Mouse (Mus musculus): ENCODE measurements around the gene Abhd5. TPM values are rescaled to one million over a fixed set of nuclear protein-coding genes. Genes with fewer than 3 reads are reported as not detected.

Abhd5 gene
- total and polyA plus RNA-seq, 2 experiments from 2014 or later = 28.6 to 53.3 TPM

DNA sequence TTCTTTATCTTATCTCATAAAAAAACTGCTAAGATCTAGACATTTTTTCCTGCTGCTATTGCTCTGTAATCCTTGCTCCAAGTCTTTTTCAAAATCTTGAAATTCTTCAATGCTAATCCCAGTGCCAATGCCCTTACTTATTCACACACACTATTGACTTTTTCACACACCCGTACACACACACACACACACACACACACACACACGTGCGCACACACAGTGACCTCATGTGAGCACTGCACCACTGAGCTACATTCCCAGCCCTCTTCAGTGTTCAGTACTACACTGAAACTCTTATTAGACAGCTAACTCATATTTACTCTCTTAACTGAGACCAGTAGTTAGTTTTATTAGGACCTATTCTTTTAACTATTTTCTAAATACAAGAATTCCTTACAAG lies 2.8 kb downstream of the Abhd5 start:
- DNase-seq (ENCODE audit: low spot score) = no peak
- no peaks in the 10 kb centered on the region for H3K36me3 ChIP-seq (replicated peaks; ENCODE audit: control insufficient read depth, insufficient read depth, low read length)
- peaks cover 10% of the 10 kb centered on the region for H3K4me1 ChIP-seq (ENCODE audit: control insufficient read depth, insufficient read depth)
- 83% methylated on average over 3 of the region's 3 CpGs for WGBS
- H3K27me3 ChIP-seq (ENCODE audit: control insufficient read depth, insufficient read depth, low read length) = no peaks in the 10 kb centered on the region
- no peaks in the 10 kb centered on the region for H3K9me3 ChIP-seq (replicated peaks; ENCODE audit: control insufficient read depth, low read length)
- H3K9ac ChIP-seq (replicated peaks; ENCODE audit: low read depth, low read length) = no peak overlapping the region
- H3K27ac ChIP-seq (ENCODE audit: low read depth) = no peak overlapping the region
- no peak overlapping the region for H3K4me2 ChIP-seq (ENCODE audit: low read depth, low read length)
- no peak for ATAC-seq (ENCODE audit: insufficient read depth, low read depth)
- H3K4me3 ChIP-seq (ENCODE audit: low read depth, low read length) = no peak overlapping the region
- TF ChIP-seq EP300 (IDR thresholded peaks at IDR 0.05; ENCODE audit: low read depth) = no peak
- no peak for TF ChIP-seq CTCF (IDR thresholded peaks at IDR 0.05; ENCODE audit: low read depth)

DNA sequence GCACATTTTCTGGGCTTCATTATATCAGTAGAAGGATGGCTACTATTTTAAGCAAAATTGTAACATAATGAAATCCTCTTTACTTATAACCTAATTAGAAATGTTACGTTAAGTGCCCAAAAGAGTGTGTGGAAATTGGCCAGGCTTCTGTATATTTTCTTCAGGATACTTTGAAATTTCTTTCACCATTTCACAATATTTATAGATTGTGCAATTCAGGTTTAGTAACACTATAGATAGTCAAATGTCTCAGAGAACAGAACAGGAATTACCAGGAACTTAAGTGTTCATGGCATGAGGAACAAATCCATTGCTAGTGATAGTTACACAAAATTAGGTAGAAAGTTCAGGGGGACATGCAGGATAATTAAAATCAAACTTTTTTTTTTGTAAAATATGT lies 5.7 kb downstream of the Abhd5 start:
- DNase-seq (ENCODE audit: low spot score) (no peak), ATAC-seq (ENCODE audit: insufficient read depth, low read depth) (no peak)
- TF ChIP-seq EP300 (IDR thresholded peaks at IDR 0.05; ENCODE audit: low read depth) (no peak), CTCF (IDR thresholded peaks at IDR 0.05; ENCODE audit: low read depth) (no peak)
- 82% methylated on average over 1 of the region's 1 CpGs for WGBS
- no peak overlapping the region for H3K27ac ChIP-seq (ENCODE audit: low read depth)
- no peaks in the 10 kb centered on the region for H3K27me3 ChIP-seq (ENCODE audit: control insufficient read depth, insufficient read depth, low read length)
- H3K4me2 ChIP-seq (ENCODE audit: low read depth, low read length) = no peak overlapping the region
- no peak overlapping the region for H3K9ac ChIP-seq (replicated peaks; ENCODE audit: low read depth, low read length)
- H3K36me3 ChIP-seq (replicated peaks; ENCODE audit: control insufficient read depth, insufficient read depth, low read length) = no peaks in the 10 kb centered on the region
- no peak overlapping the region for H3K4me3 ChIP-seq (ENCODE audit: low read depth, low read length)
- H3K9me3 ChIP-seq (replicated peaks; ENCODE audit: control insufficient read depth, low read length) = no peaks in the 10 kb centered on the region
- peaks cover 10% of the 10 kb centered on the region for H3K4me1 ChIP-seq (ENCODE audit: control insufficient read depth, insufficient read depth)

DNA sequence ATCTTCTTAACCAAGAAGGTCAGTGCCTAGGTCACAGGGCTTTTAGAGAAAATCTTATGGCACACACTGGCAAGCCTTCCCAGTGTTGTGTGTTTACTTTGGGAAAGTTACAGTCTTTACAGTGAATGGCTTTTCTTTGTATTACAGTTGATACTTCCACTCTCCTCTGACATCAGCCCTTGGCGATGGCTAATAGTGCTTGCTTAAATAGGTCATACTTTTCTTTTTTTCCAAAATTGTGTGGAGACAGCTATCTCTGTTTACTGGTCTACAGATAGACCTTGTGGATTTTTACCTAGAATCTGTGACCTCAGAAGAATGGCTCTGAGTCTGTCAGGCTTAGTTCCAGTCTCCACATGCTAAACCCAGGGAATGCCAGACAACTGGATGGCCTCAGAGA lies 6.2 kb downstream of the Abhd5 start:
- ATAC-seq (ENCODE audit: insufficient read depth, low read depth) = no peak
- no peaks in the 10 kb centered on the region for H3K36me3 ChIP-seq (replicated peaks; ENCODE audit: control insufficient read depth, insufficient read depth, low read length)
- no peak for DNase-seq (ENCODE audit: low spot score)
- H3K9me3 ChIP-seq (replicated peaks; ENCODE audit: control insufficient read depth, low read length) = no peaks in the 10 kb centered on the region
- no peak overlapping the region for H3K4me3 ChIP-seq (ENCODE audit: low read depth, low read length)
- TF ChIP-seq EP300 (IDR thresholded peaks at IDR 0.05; ENCODE audit: low read depth) (no peak), CTCF (IDR thresholded peaks at IDR 0.05; ENCODE audit: low read depth) (no peak)
- no peak overlapping the region for H3K4me2 ChIP-seq (ENCODE audit: low read depth, low read length)
- peaks cover 9% of the 10 kb centered on the region for H3K4me1 ChIP-seq (ENCODE audit: control insufficient read depth, insufficient read depth)
- WGBS = 78% methylated on average over 1 of the region's 1 CpGs
- no peak overlapping the region for H3K9ac ChIP-seq (replicated peaks; ENCODE audit: low read depth, low read length)
- no peaks in the 10 kb centered on the region for H3K27me3 ChIP-seq (ENCODE audit: control insufficient read depth, insufficient read depth, low read length)
- H3K27ac ChIP-seq (ENCODE audit: low read depth) = no peak overlapping the region

DNA sequence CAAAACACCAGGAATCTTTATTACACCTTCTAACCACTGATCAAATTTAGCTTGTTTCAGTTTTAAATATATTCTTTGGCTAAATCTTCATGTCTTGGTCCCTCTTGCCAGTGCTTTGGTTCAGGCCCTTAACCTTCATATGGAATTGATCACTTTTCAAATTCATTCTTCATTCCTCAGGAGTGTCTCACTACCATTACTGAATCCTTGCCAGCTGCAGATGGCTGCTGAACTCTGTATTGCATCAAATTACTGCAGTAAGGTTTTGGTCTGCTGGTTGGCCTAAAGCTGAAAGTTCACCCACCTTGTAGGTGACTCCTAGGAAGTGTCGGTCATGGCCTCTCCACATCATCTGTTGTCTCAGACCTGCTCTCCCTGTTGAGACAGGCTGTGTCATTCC lies 12.8 kb downstream of the Abhd5 start:
- TF ChIP-seq EP300 (IDR thresholded peaks at IDR 0.05; ENCODE audit: low read depth) (no peak), CTCF (IDR thresholded peaks at IDR 0.05; ENCODE audit: low read depth) (no peak)
- Histone ChIP-seq H3K9ac (replicated peaks; ENCODE audit: low read depth, low read length) (no peak overlapping the region), H3K4me3 (ENCODE audit: low read depth, low read length) (no peak overlapping the region), H3K27me3 (ENCODE audit: control insufficient read depth, insufficient read depth, low read length) (no peaks in the 10 kb centered on the region), H3K9me3 (replicated peaks; ENCODE audit: control insufficient read depth, low read length) (no peaks in the 10 kb centered on the region), H3K27ac (ENCODE audit: low read depth) (no peak overlapping the region), H3K4me2 (ENCODE audit: low read depth, low read length) (no peak overlapping the region), H3K36me3 (replicated peaks; ENCODE audit: control insufficient read depth, insufficient read depth, low read length) (no peaks in the 10 kb centered on the region), H3K4me1 (ENCODE audit: control insufficient read depth, insufficient read depth) (no peaks in the 10 kb centered on the region)
- no peak for DNase-seq (ENCODE audit: low spot score)
- ATAC-seq (ENCODE audit: insufficient read depth, low read depth) = no peak
- WGBS = 74% methylated on average over 1 of the region's 1 CpGs

DNA sequence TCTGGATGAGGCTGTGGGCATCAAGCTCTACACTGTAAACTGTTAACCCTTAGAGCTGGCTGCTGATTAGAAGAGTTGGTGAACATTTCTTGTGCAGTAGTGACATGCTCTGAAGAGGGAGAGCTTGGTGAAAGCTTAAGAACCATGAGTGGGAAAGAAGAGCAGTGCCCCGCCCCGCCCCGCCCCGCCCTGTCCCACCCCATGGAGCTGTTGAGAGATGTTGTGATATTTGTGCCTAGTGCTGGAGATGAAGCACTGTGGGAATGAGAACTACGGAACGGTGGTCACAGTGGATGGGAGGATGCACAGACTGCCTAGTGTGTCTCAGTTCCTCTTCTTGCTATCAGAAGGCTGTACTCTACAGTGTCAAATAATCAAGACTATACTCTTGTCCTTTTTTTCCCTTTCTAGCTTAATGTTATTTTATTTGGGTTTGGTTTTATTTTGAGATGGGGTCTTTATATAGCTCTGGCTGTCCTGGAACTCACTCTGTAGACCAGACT lies 18.9 kb downstream of the Abhd5 start:
- ATAC-seq (ENCODE audit: insufficient read depth, low read depth) (no peak), DNase-seq (ENCODE audit: low spot score) (no peak)
- Histone ChIP-seq H3K9ac (replicated peaks; ENCODE audit: low read depth, low read length) (no peak overlapping the region), H3K4me1 (ENCODE audit: control insufficient read depth, insufficient read depth) (no peaks in the 10 kb centered on the region), H3K4me2 (ENCODE audit: low read depth, low read length) (no peak overlapping the region), H3K36me3 (replicated peaks; ENCODE audit: control insufficient read depth, insufficient read depth, low read length) (no peaks in the 10 kb centered on the region), H3K27me3 (ENCODE audit: control insufficient read depth, insufficient read depth, low read length) (no peaks in the 10 kb centered on the region), H3K9me3 (replicated peaks; ENCODE audit: control insufficient read depth, low read length) (no peaks in the 10 kb centered on the region), H3K27ac (ENCODE audit: low read depth) (no peak overlapping the region), H3K4me3 (ENCODE audit: low read depth, low read length) (no peak overlapping the region)
- WGBS = 81% methylated on average over 6 of the region's 6 CpGs
- TF ChIP-seq CTCF (IDR thresholded peaks at IDR 0.05; ENCODE audit: low read depth) (no peak), EP300 (IDR thresholded peaks at IDR 0.05; ENCODE audit: low read depth) (no peak)

- no peak overlapping the region for H3K4me3 ChIP-seq (ENCODE audit: low read depth, low read length)
- H3K4me1 ChIP-seq (ENCODE audit: control insufficient read depth, insufficient read depth) = no peaks in the 10 kb centered on the region
- no peak for ATAC-seq (ENCODE audit: insufficient read depth, low read depth)
- no peak for DNase-seq (ENCODE audit: low spot score)
- H3K27ac ChIP-seq (ENCODE audit: low read depth) = no peak overlapping the region
- no peak overlapping the region for H3K4me2 ChIP-seq (ENCODE audit: low read depth, low read length)
- H3K9ac ChIP-seq (replicated peaks; ENCODE audit: low read depth, low read length) = no peak overlapping the region
- TF ChIP-seq CTCF (IDR thresholded peaks at IDR 0.05; ENCODE audit: low read depth) (no peak), EP300 (IDR thresholded peaks at IDR 0.05; ENCODE audit: low read depth) (no peak)
- 0 out of 2 replicates have a peak, but pooled peaks cover 11% of the 10 kb centered on the region for H3K36me3 ChIP-seq (replicated peaks; ENCODE audit: control insufficient read depth, insufficient read depth, low read length)
- no peaks in the 10 kb centered on the region for H3K9me3 ChIP-seq (replicated peaks; ENCODE audit: control insufficient read depth, low read length)
- WGBS = 23% methylated on average over 4 of the region's 4 CpGs
- no peaks in the 10 kb centered on the region for H3K27me3 ChIP-seq (ENCODE audit: control insufficient read depth, insufficient read depth, low read length)
These were observed 21.1 kb downstream of the Abhd5 start for GRCm38 (mm10) chr9:122372506-122372905.

Data from heart, postnatal 0 days (tissue).